Mouse (Mus musculus): ENCODE measurements around the gene Olfr523. TPM values are rescaled to one million over a fixed set of nuclear protein-coding genes. Genes with fewer than 3 reads are reported as not detected.

The Olfr523 gene
- total RNA-seq (2023) = not detected

DNA sequence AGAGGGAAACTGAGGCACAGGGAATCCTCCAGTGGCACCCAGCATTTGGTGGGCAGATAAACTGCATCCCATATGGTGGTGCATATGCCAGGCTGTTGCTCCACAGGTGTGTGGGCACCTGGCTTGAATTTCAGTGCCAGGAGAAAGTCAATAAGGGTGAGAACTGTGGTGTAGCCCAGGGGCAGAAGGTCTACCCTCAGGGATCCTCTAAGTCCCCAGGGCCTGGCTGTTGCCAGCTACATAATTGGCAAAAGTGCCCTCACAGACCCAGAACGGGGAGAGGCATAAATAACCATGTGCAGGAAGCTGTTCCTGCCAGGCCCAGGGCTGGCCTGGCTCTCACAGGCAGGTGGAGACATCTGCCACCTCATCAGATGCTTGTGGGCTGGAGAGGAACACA lies at the start of gene Olfr523:
Gene Olfr523 (plus strand): TSS at position 282 of the 400 bp plus-strand sequence.

DNA sequence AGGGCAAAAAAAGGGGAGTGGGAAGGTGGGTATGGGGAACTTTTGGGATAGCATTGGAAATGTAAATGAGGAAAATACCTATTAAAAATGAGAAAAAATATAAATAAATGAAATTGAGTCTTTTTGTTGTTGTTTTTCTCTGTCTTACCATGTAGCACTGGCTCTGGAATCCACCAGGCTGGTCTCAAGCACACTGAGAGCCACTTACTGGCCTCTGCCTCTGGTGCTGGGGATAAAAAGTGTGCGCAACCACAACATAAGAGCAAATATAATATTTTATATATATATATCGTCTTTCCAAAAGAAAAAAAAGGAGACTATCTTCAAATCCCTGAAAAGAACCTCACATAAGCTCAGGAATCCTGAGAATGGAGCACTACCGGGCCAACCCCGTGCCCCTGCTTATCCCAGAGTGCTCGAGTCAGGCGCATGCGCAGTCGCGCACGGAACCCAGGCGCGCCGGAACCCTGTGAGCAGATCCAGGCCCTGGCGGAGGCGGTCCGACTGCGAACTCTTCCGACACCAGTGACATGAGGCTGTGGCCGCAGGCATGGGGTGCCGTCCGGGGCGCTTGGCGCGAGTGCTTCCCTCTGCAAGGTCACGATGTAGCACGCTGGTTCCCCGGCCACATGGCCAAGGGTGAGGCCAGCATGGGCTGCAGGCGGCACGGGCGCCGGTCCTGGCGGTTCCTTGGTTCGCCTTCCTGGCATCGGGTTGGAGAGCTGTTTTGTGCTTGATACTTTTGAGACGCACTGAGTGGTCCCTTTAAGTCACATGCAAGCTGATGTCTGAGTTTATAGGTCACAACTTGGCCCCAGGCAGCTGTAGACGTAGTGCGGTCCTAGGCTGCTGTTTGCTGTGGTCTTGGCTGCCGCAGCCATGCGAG lies 35.6 kb upstream of the Olfr523 start, which contains the start of gene Mtg1:
Gene Mtg1 (plus strand): TSS at position 430 of the 886 bp plus-strand sequence.

DNA sequence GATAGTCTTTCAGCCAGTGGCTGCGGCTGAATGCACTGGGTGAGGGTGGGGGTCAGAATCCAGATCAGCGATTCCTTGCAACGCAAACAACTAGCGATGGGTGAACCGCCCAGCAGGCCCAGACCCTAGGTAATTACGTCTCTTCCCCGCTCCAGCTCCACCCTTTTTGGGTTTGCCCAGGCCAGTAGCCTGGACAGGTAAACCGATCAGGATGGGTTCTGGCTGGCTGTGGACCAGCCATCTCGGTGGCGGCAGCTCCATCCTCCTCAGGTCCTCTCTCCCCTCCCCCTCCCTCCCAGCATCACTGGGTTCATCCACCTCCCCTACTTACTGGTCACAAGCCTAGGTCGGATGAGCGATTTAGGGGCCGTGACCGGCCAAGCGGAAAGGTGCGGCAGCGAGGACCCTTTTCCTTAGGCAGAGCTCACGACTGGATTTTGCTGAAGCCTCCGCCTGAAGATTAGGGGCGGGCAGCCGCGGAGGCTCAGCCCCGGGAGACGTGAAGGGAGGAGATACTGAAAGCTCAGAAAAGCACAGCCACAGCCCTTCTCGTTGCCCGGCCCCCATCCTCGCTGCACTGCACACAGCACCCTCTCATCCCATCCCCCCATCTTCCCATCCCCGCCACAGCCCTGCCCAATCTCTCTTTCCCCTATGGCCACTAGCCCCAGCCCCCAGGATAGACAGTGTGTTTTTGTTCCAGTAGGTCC lies 18.6 kb upstream of the Olfr523 start, which contains the start of gene Sprn:
Gene Sprn (minus strand): TSS at position 660 of the 710 bp plus-strand sequence.

DNA sequence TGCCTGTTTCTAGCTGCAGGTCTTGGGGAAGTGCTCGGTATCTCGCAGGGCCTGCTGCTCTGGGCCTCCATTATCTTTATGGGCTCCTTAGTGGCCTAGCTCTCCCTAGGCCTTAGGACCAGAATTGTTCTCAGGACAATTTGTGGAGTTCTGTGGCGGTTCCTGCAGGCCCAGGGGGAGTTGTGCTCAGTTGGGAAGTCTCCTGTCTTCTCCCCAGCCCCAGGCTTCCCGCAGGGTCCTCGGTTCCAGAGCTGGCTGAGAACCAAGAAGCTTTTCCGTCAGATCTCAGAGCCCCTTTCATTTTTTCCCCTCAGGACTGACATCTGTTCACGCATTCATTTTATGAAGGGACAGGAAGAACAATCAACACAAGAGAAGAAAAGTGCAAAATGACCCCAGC lies 8.4 kb upstream of the Olfr523 start, which contains the start of gene Olfr522:
Gene Olfr522 (minus strand): TSS at position 101 of the 400 bp plus-strand sequence.

DNA sequence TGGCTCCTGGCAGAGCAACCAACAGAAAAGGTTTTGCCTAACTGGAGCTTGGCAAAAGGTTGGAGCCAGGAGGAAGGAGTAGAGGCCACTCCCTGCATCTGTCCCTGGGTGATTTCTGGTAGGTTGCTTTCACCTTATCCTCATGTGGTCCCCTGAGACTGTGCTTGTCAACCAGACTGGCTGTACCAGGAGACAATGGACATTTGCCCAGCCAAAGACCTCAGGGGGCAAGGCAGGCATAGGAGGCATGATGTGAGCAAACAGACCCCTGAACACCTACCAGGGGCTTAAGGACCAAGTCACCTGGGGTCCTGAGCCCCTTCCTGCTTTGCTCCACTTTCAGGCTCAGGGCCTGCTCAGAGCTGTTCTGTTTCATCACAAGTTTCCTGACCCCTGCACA lies 32.8 kb downstream of the Olfr523 start, which contains the start of gene Olfr524:
Gene Olfr524 (minus strand): TSS at position 101 of the 400 bp plus-strand sequence.

DNA sequence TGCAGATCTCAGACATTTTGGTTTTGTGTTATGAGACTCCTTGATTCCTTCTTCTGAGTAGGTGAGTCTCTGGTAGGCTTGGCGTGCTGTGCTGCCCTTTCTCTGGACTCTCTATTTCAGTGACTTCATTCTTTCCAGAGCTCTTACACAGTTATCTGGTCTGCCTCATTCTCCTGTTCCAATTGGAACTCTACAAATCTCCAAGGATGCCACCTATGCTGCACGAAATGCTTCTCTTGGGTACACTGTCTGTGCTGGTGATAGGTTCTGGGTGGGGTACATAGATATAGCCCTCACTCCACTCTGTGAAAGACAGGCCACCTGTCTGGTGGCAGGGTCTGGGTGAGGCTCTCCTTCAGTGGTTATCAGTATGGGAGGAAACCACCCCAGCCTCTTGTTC lies 45.0 kb downstream of the Olfr523 start, which contains the start of gene Cd163l1:
Gene Cd163l1 (plus strand): TSS at position 301 of the 400 bp plus-strand sequence.

Other genes with a start within 250 kb of the Olfr523 start
- 0.47 TPM for gene Utf1, start 229.4 kb upstream of the Olfr523 start, total RNA-seq (2023)
- not detected for gene 6430531B16Rik, start 194.5 kb upstream of the Olfr523 start, total RNA-seq (2023)
- gene Adam8, start 180.7 kb upstream of the Olfr523 start, total RNA-seq (2023) = 4.3 TPM
- 39.9 TPM for gene Zfp511, start 136.8 kb upstream of the Olfr523 start, total RNA-seq (2023)
- gene Tubgcp2, start 136.5 kb upstream of the Olfr523 start, total RNA-seq (2023) = 38.8 TPM
- not detected for gene Msx3, start 124.1 kb upstream of the Olfr523 start, total RNA-seq (2023)
- not detected for gene Caly, start 90.7 kb upstream of the Olfr523 start, total RNA-seq (2023)
- gene Prap1, start 79.8 kb upstream of the Olfr523 start, total RNA-seq (2023) = not detected
- 11.0 TPM for gene Fuom, start 70.8 kb upstream of the Olfr523 start, total RNA-seq (2023)
- gene Paox, start 57.4 kb upstream of the Olfr523 start, total RNA-seq (2023) = 5.1 TPM
- 31.3 TPM for gene Echs1, start 56.7 kb upstream of the Olfr523 start, total RNA-seq (2023)
- 16.0 TPM for gene Mtg1, start 35.7 kb upstream of the Olfr523 start, total RNA-seq (2023)
- gene Sprn, start 18.3 kb upstream of the Olfr523 start, total RNA-seq (2023) = not detected
- not detected for gene Olfr522, start 8.5 kb upstream of the Olfr523 start, total RNA-seq (2023)
- 0.12 TPM for gene Olfr524, start 32.7 kb downstream of the Olfr523 start, total RNA-seq (2023)
- gene Cd163l1, start 45.0 kb downstream of the Olfr523 start, total RNA-seq (2023) = 0.47 TPM
- 0.38 TPM for gene 5830411N06Rik, start 74.1 kb downstream of the Olfr523 start, total RNA-seq (2023)
- gene Olfr525, start 147.6 kb downstream of the Olfr523 start, total RNA-seq (2023) = not detected
- gene Olfr527, start 160.8 kb downstream of the Olfr523 start, total RNA-seq (2023) = not detected
- not detected for gene Olfr60, start 188.5 kb downstream of the Olfr523 start, total RNA-seq (2023)
- not detected for gene Olfr530, start 203.1 kb downstream of the Olfr523 start, total RNA-seq (2023)
- not detected for gene Olfr531, start 229.7 kb downstream of the Olfr523 start, total RNA-seq (2023)
- gene Olfr532, start 248.4 kb downstream of the Olfr523 start, total RNA-seq (2023) = not detected